Mouse (Mus musculus) heart, embryonic 13.5 days (tissue): Measurements from ENCODE around the gene Kcnmb2. TPM values are rescaled to one million over a fixed set of nuclear protein-coding genes. Genes with fewer than 3 reads are reported as not detected.
A peak's percentile ranks its signal among the peaks of the same experiment; 100 is the strongest.

Source experiments
- ATAC-seq: fragments of 200-750 bp; cut with Nextera tagmentation; 2 replicates; pipeline ENCODE4 v1.8.0; 2017; ENCODE audit warnings: moderate TSS enrichment; ENCODE audit not compliant: insufficient number of reproducible peaks, low FRiP score, low TSS enrichment; ENCODE audit errors: extremely low read depth
- H3K27ac ChIP-seq: fragments of 300-500 bp; sonication (generic); replicated peaks from 2 replicates; pipeline ENCODE4 v1.5.1; 2015; ENCODE audit warnings: moderate library complexity, mild to moderate bottlenecking, inconsistent platforms
- H3K27me3 ChIP-seq: fragments of 300-500 bp; sonication (generic); replicated peaks from 2 replicates; pipeline ENCODE4 v1.6.1; 2015; ENCODE audit warnings: mild to moderate bottlenecking, inconsistent platforms
- H3K36me3 ChIP-seq: fragments of 300-500 bp; sonication (generic); 2 replicates; pipeline ENCODE4 v1.6.1; 2015; ENCODE audit warnings: mild to moderate bottlenecking, inconsistent platforms
- H3K4me1 ChIP-seq: fragments of 300-500 bp; sonication (generic); 2 replicates; pipeline ENCODE4 v1.6.1; 2015; ENCODE audit warnings: inconsistent platforms
- H3K4me2 ChIP-seq: fragments of 300-500 bp; sonication (generic); 2 replicates; pipeline ENCODE4 v1.6.1; 2015; ENCODE audit warnings: inconsistent platforms, mild to moderate bottlenecking, moderate library complexity
- H3K4me3 ChIP-seq: fragments of 300-500 bp; sonication (generic); 2 replicates; pipeline ENCODE4 v1.5.1; 2015; ENCODE audit warnings: moderate library complexity, mild to moderate bottlenecking, inconsistent platforms
- H3K9ac ChIP-seq: fragments of 300-500 bp; sonication (generic); 2 replicates; pipeline ENCODE4 v1.6.1; 2015; ENCODE audit warnings: inconsistent platforms, mild to moderate bottlenecking, moderate library complexity
- H3K9me3 ChIP-seq: fragments of 300-500 bp; sonication (generic); 2 replicates; pipeline ENCODE4 v1.6.1; 2016; ENCODE audit warnings: inconsistent platforms
- WGBS: fragments of 180-500 bp; shearing (Covaris S2); methylation state at CpG from one replicate; pipeline ENCODE4 v1.1.7; 2015; ENCODE audit warnings: mixed read lengths; 5-methylcytosine and 5-hydroxymethylcytosine counted together
- polyA plus RNA-seq: library from polyadenylated mRNA; unstranded; fragments of >200 nt; fragmentation: Nextera tagmentation; extraction: Ambion mirVana; gene quantifications from 2 replicates; pipeline ENCODE4 v1.2.1, GENCODE M21; 2015

Kcnmb2 gene
- polyA plus RNA-seq, result 0.28 and 0.65 TPM in 2 replicates

GRCm38 (mm10) chr3:31902504-31903330 lies at the start of gene Kcnmb2:
TSS of gene Kcnmb2 (plus strand) at chr3:31902507.
- Histone ChIP-seq H3K27ac (no peak within 1 kb of the TSS), H3K4me3 (peak within 1 kb of the TSS; percentile 47), H3K4me1 (peaks cover 21% of the 10 kb centered on the region), H3K36me3 (no peaks in the 10 kb centered on the region), H3K4me2 (peak within 1 kb of the TSS; percentile 80), H3K9ac (peak within 1 kb of the TSS; percentile 53), H3K9me3 (no peaks in the 10 kb centered on the region), H3K27me3 (peaks cover 9% of the 10 kb centered on the region; the same call in 1 of the 2 replicates)
- ATAC-seq, result no peak
- 2% methylated on average over 22 of the region's 22 CpGs for WGBS

GRCm38 (mm10) chr3:31863522-31863921 lies 38.8 kb upstream of the Kcnmb2 start:
- ATAC-seq, result no peak
- 78% methylated on average over 5 of the region's 5 CpGs for WGBS

GRCm38 (mm10) chr3:31864070-31864469 lies 38.2 kb upstream of the Kcnmb2 start:
- Histone ChIP-seq H3K9ac (no peak overlapping the region), H3K9me3 (no peaks in the 10 kb centered on the region), H3K27me3 (no peaks in the 10 kb centered on the region), H3K27ac (no peak overlapping the region), H3K4me2 (no peak overlapping the region), H3K36me3 (no peaks in the 10 kb centered on the region), H3K4me3 (no peak overlapping the region), H3K4me1 (no peaks in the 10 kb centered on the region)
- no peak for ATAC-seq
- 57% methylated on average over 3 of the region's 3 CpGs for WGBS

More at GRCm38 (mm10) chr3:31863522-31863921, 38.8 kb upstream of the Kcnmb2 start:
- no peaks in the 10 kb centered on the region for H3K4me1 ChIP-seq
- H3K9ac ChIP-seq, result no peak overlapping the region
- no peaks in the 10 kb centered on the region for H3K36me3 ChIP-seq
- no peaks in the 10 kb centered on the region for H3K27me3 ChIP-seq
- no peak overlapping the region for H3K4me2 ChIP-seq
- H3K9me3 ChIP-seq, result no peaks in the 10 kb centered on the region
- no peak overlapping the region for H3K27ac ChIP-seq
- H3K4me3 ChIP-seq, result no peak overlapping the region

- H3K4me1 ChIP-seq, result no peaks in the 10 kb centered on the region
- H3K4me2 ChIP-seq, result no peak overlapping the region
- no peaks in the 10 kb centered on the region for H3K36me3 ChIP-seq
- no peaks in the 10 kb centered on the region for H3K9me3 ChIP-seq
- H3K27me3 ChIP-seq, result no peaks in the 10 kb centered on the region
- 77% methylated on average over 3 of the region's 3 CpGs for WGBS
- ATAC-seq, result no peak
- no peak overlapping the region for H3K27ac ChIP-seq
- H3K4me3 ChIP-seq, result no peak overlapping the region
- no peak overlapping the region for H3K9ac ChIP-seq
These were observed 30.8 kb upstream of the Kcnmb2 start for GRCm38 (mm10) chr3:31871461-31871860.

GRCm38 (mm10) chr3:31882621-31883131 lies 19.6 kb upstream of the Kcnmb2 start:
- ATAC-seq, result no peak
- WGBS, result 72% methylated on average over 12 of the region's 12 CpGs

GRCm38 (mm10) chr3:31892653-31893052 lies 9.7 kb upstream of the Kcnmb2 start:
- 48% methylated on average over 2 of the region's 2 CpGs for WGBS
- no peak overlapping the region for H3K27ac ChIP-seq
- no peaks in the 10 kb centered on the region for H3K36me3 ChIP-seq
- no peaks in the 10 kb centered on the region for H3K27me3 ChIP-seq
- H3K4me1 ChIP-seq, result no peaks in the 10 kb centered on the region
- no peak overlapping the region for H3K4me2 ChIP-seq
- H3K9me3 ChIP-seq, result no peaks in the 10 kb centered on the region
- no peak overlapping the region for H3K9ac ChIP-seq
- no peak overlapping the region for H3K4me3 ChIP-seq
- no peak for ATAC-seq

More at GRCm38 (mm10) chr3:31882621-31883131, 19.6 kb upstream of the Kcnmb2 start:
- Histone ChIP-seq H3K9me3 (peaks cover 7% of the 10 kb centered on the region; the same call in 1 of the 2 replicates), H3K36me3 (no peaks in the 10 kb centered on the region), H3K4me1 (no peaks in the 10 kb centered on the region), H3K27me3 (no peaks in the 10 kb centered on the region), H3K4me2 (no peak overlapping the region), H3K9ac (no peak overlapping the region), H3K27ac (no peak overlapping the region), H3K4me3 (no peak overlapping the region)

- Histone ChIP-seq H3K36me3 (no peaks in the 10 kb centered on the region), H3K4me1 (peaks cover 21% of the 10 kb centered on the region), H3K9me3 (no peaks in the 10 kb centered on the region), H3K4me3 (peak overlapping the region; percentile 47), H3K27me3 (peaks cover 9% of the 10 kb centered on the region; the same call in 1 of the 2 replicates), H3K27ac (no peak overlapping the region), H3K9ac (no peak overlapping the region), H3K4me2 (peak overlapping the region; percentile 80)
- ATAC-seq, result no peak
- WGBS, result 2% methylated on average over 9 of the region's 9 CpGs
These were observed 1.2 kb downstream of the Kcnmb2 start for GRCm38 (mm10) chr3:31903506-31903905.

- no peaks in the 10 kb centered on the region for H3K9me3 ChIP-seq
- WGBS, result 61% methylated on average over 5 of the region's 5 CpGs
- ATAC-seq, result no peak
- H3K36me3 ChIP-seq, result no peaks in the 10 kb centered on the region
- no peak overlapping the region for H3K27ac ChIP-seq
- H3K27me3 ChIP-seq, result peaks cover 9% of the 10 kb centered on the region; the same call in 1 of the 2 replicates
- no peak overlapping the region for H3K4me3 ChIP-seq
- peaks cover 21% of the 10 kb centered on the region for H3K4me1 ChIP-seq
- no peak overlapping the region for H3K9ac ChIP-seq
- no peak overlapping the region for H3K4me2 ChIP-seq
These were observed 1.8 kb downstream of the Kcnmb2 start for GRCm38 (mm10) chr3:31904156-31904555.

GRCm38 (mm10) chr3:31911168-31911567 lies 8.9 kb downstream of the Kcnmb2 start:
- 60% methylated on average over 5 of the region's 5 CpGs for WGBS
- H3K4me1 ChIP-seq, result no peaks in the 10 kb centered on the region
- no peak for ATAC-seq
- no peak overlapping the region for H3K9ac ChIP-seq
- no peaks in the 10 kb centered on the region for H3K36me3 ChIP-seq
- H3K27me3 ChIP-seq, result no peaks in the 10 kb centered on the region
- no peak overlapping the region for H3K4me2 ChIP-seq
- no peak overlapping the region for H3K27ac ChIP-seq
- no peaks in the 10 kb centered on the region for H3K9me3 ChIP-seq
- no peak overlapping the region for H3K4me3 ChIP-seq

GRCm38 (mm10) chr3:31911690-31912089 lies 9.4 kb downstream of the Kcnmb2 start:
- no peaks in the 10 kb centered on the region for H3K36me3 ChIP-seq
- ATAC-seq, result no peak
- no peak overlapping the region for H3K9ac ChIP-seq
- no peak overlapping the region for H3K27ac ChIP-seq
- WGBS, result 30% methylated on average over 3 of the region's 3 CpGs
- H3K4me1 ChIP-seq, result no peaks in the 10 kb centered on the region
- no peaks in the 10 kb centered on the region for H3K9me3 ChIP-seq
- no peak overlapping the region for H3K4me3 ChIP-seq
- no peak overlapping the region for H3K4me2 ChIP-seq
- no peaks in the 10 kb centered on the region for H3K27me3 ChIP-seq

GRCm38 (mm10) chr3:31928544-31928943 lies 26.2 kb downstream of the Kcnmb2 start:
- no peak overlapping the region for H3K9ac ChIP-seq
- H3K36me3 ChIP-seq, result no peaks in the 10 kb centered on the region
- H3K9me3 ChIP-seq, result no peaks in the 10 kb centered on the region
- 79% methylated on average over 1 of the region's 1 CpGs for WGBS
- no peaks in the 10 kb centered on the region for H3K4me1 ChIP-seq
- H3K4me2 ChIP-seq, result no peak overlapping the region
- H3K27me3 ChIP-seq, result no peaks in the 10 kb centered on the region
- ATAC-seq, result no peak
- H3K4me3 ChIP-seq, result no peak overlapping the region
- H3K27ac ChIP-seq, result no peak overlapping the region
